Mouse (Mus musculus) embryonic fibroblast, embryonic 13.5 days (primary cell): Measurements from ENCODE around the gene Plbd2. TPM values are rescaled to one million over a fixed set of nuclear protein-coding genes. Genes with fewer than 3 reads are reported as not detected.

Experiments used
- H3K27ac ChIP-seq: 2 replicates; pipeline ENCODE4 v1.5.1; 2012; ENCODE audit warnings: low read length, control low read depth, inconsistent platforms; ENCODE audit not compliant: insufficient read depth
- H3K4me1 ChIP-seq: 2 replicates; pipeline ENCODE4 v1.6.1; 2011; ENCODE audit warnings: low read length; ENCODE audit not compliant: control insufficient read depth, insufficient read depth
- H3K4me3 ChIP-seq: 2 replicates; pipeline ENCODE4 v1.5.1; 2011; ENCODE audit warnings: mild to moderate bottlenecking, control low read depth, low read length; ENCODE audit not compliant: insufficient read depth
- CTCF ChIP-seq: IDR thresholded peaks from 2 replicates; pipeline ENCODE4 v1.5.1; 2011; ENCODE audit warnings: mild to moderate bottlenecking, control low read depth, low read length, moderate library complexity, borderline replicate concordance; ENCODE audit not compliant: insufficient read depth
- POLR2A ChIP-seq: IDR thresholded peaks from 2 replicates; pipeline ENCODE4 v1.6.1; 2011; ENCODE audit warnings: low read depth, mild to moderate bottlenecking, control low read depth, low read length, moderate library complexity
- polyA plus RNA-seq: library from polyadenylated mRNA; stranded (reverse); fragments of >200 nt; gene quantifications from 2 replicates; pipeline ENCODE4 v1.2.4, GENCODE M21; 2011; ENCODE audit warnings: low read depth; ENCODE audit not compliant: missing spikeins, insufficient read length

Plbd2 gene
- polyA plus RNA-seq, 1 experiment = 41.4 TPM

DNA sequence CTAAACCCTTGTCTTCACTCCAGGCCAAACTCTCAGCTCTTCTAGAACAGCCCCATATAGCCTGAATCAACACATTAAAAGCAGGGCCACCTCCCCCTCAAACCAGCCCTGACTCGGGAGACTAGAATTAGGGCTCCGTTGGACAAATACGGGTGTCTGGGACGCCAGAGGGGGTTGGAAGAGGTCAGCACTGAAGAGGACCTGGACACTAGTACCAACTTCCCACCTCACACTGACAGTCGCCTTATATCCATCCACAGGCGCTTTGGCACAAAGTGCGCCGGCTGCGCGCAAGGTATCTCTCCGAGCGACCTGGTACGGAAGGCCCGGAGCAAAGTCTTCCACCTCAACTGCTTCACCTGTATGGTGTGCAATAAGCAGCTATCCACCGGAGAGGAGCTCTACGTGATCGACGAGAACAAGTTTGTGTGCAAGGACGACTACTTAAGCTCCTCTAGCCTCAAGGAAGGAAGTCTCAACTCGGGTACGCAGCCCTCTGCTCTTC, 69.1 kb downstream of the Plbd2 start:
- Histone ChIP-seq H3K4me3 (no peak overlapping the region), H3K4me1 (no peaks in the 10 kb centered on the region), H3K27ac (no peak overlapping the region)
- TF ChIP-seq CTCF (no peak), POLR2A (no peak)

Other genes starting within 250 kb of the Plbd2 start
- not detected in 2 replicates for gene Lhx5, start 71.9 kb downstream of the Plbd2 start, polyA plus RNA-seq
- gene Sdsl, start 30.8 kb downstream of the Plbd2 start, polyA plus RNA-seq = 1.2 and 1.8 TPM in 2 replicates
- gene Sds, start 27.1 kb downstream of the Plbd2 start, polyA plus RNA-seq = not detected in 2 replicates
- 5.8 and 7.6 TPM in 2 replicates for gene Slc8b1, start 7.5 kb upstream of the Plbd2 start, polyA plus RNA-seq
- 22.2 and 29.1 TPM in 2 replicates for gene Tpcn1, start 85.0 kb upstream of the Plbd2 start, polyA plus RNA-seq
- gene Iqcd, start 85.4 kb upstream of the Plbd2 start, polyA plus RNA-seq = 0.44 TPM in 1 of 2 replicates, not detected in the other
- 8.5 and 8.8 TPM in 2 replicates for gene Rita1, start 109.0 kb upstream of the Plbd2 start, polyA plus RNA-seq
- gene Ddx54, start 109.1 kb upstream of the Plbd2 start, polyA plus RNA-seq = 39.3 and 43.0 TPM in 2 replicates
- not detected in 2 replicates for gene Cfap73, start 130.6 kb upstream of the Plbd2 start, polyA plus RNA-seq
- not detected in 2 replicates for gene Rasal1, start 145.2 kb upstream of the Plbd2 start, polyA plus RNA-seq
- gene Dtx1, start 208.3 kb upstream of the Plbd2 start, polyA plus RNA-seq = not detected in 2 replicates
- gene Oas2, start 246.2 kb upstream of the Plbd2 start, polyA plus RNA-seq = 0.28 and 0.61 TPM in 2 replicates